Mouse (Mus musculus) left cerebral cortex, postnatal 25 days (tissue): Measurements from ENCODE around the gene Rnf166. TPM values are rescaled to one million over a fixed set of nuclear protein-coding genes. Genes with fewer than 3 reads are reported as not detected.
A peak's percentile ranks its signal among the peaks of the same experiment; 100 is the strongest.

Experiments used
- DNase-seq, 2 experiments: peaks; one replicate each; pipeline ENCODE4 v3.0.0; 2022; ENCODE audit warnings: low spot score in 2 of 2, mixed read lengths in 1 of 2
- intact Hi-C: fragments of 180-260 bp; cut with DNase I; formaldehyde crosslinking; loops from one replicate; pipeline ENCODE4 v1.15.1; 2025
- total RNA-seq, 2 experiments: library from RNA; stranded (reverse); gene quantifications; 2 replicates each; pipeline ENCODE4 v1.2.3; 2021

Rnf166 gene
- total RNA-seq: 10 to 100 TPM; 33.7 to 41.6 TPM

DNA sequence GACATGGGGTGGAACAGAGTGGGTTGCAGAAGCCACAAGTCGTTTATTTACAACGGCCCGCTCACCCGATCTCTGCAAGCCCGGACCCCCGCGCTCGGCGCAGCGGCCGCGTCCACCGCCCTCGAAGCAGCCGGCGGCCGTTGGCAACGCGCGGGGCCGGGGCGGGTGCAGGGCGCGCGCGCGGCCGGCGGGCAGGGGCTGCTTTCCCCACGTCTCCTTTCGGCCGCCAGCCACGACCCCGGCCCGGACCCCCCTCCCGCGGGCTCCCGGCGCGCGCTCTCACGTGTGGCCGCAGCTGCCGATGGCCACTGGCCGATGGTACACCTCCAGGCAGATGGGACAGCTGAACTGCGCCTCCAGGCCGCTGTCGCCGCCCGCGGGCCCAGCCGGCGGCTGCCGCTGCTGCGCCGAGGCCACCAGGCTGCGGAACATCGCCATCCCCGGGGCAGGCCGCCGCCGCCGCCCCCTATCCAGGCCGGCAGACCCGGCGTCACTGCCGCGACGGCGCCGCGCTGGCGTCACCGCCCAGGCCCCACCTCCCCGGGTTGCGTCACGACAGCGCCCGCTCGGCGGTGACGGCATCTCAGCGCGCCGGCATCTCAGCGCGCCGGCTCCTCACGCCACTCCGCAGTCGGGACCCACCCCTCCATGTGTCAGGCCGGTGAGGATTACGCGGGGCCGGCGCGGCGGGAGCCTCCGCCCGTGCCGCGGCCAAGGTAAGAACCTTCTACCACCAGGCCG, at the start of gene Rnf166, which contains the start of gene Ctu2:
Gene Rnf166, minus strand, starts transcription at position 485 of the 741 bp plus-strand sequence.
Gene Ctu2, plus strand, starts transcription at position 564 of the 741 bp plus-strand sequence.
- intact Hi-C loops: loop anchor here (2.0 kb wide), 3 partner anchors 15 to 99 kb away; partner anchors contain the start of genes Mvd, Snai3 and Zc3h18
- DNase-seq: peak; percentile 93 to 95

- DNase-seq: no peak
- intact Hi-C loops: no loop called here
These were observed 49.1 kb upstream of the Rnf166 start for GRCm38 (mm10) chr8:122525004-122525403.

DNA sequence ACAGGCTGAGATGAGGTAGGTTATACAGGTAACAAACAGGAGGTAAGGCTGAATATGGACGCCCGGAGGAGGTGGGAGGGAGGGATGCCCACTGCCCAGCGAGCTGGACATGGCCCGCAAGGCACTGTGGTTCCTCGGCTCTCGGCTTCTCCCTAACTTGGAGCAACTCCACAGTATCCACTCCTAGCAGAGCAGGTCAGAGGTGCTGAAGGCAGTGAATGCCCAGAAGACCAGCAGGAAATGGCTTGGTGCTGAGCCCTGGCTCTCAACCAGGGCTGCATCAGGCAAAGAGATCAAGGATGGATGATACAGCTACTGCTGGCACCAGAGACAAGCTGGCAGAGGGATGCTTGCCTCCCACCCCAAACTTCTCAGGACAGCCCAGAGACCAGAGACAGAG, 48.6 kb upstream of the Rnf166 start:
- DNase-seq: no peak
- intact Hi-C loops: no loop called here

DNA sequence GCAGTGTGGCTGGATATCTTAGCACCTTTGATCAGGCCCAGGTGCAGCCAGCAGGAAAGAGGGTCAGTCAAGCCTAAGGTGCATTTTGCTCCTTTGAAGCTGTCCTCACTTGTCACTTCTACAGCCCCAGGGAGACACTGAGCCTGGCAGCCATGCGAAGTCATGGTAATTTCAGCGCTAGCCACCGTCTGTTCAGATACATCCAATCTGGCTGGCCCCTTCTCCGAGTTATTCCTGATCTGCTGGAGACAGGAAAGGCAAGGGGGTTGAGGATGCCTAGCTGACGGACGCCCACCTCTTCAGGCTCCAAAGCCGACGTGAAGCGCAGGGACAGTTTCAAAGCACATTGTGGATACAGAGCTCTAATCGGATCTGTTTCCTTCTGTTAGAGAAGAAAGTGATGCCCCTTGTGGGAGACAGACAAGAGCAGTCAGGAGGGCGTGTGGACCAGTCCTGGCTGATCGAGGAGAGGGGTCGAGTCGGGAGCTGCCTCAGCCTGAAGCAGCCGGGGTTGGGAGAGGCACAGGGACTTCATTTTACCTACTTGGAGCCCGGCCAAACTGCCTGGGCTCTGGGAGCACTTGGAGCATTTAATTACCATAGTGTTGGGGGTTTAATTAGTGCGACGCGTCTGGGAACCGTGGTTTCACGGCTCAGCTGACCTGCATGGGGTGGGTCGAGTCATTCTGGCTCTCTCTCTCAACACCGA, 47.9 kb upstream of the Rnf166 start:
- peak; percentile 23 to 73 for DNase-seq
- intact Hi-C loops: no loop called here

DNA sequence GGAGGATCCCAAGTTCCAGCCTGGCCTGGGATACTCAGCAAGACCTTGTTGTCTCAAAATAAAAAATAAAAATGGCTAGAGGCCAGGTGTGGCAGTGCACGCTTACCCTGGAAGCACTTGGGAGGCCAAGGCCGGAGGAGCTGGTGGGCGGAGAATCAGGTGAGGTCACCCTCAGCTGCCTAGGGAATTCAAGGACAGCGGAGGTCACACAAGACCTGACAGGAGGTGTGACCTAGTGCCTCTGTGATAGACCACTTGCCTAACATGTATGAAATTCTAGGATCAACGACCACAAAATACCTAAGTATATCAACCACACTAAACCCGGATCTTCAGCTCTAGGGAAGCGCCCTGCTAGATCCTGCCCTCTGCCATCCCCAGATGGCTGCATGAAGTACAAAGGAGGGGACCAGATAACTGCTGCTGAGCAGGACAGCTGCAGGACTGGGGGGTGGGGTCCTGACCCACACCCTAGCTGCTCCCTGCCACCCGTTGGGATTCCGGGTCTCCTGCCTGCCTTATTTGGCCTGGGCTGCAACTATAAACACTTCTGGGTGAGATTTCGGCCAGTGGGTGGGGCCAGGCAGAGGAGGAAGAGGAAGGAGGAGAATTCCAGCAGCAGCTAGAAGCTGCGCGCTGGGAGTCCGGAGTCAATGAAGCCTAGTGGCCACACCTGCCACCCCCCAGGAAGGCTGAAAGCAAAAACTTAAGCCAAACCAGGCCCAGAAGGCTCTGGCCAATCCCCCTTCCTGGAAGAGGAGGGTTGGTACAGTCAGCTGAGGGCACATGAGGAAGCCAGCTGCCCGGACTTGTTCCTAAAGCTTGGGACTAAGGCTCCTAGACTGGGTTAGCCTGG, 47.2 kb upstream of the Rnf166 start:
- no peak for DNase-seq
- intact Hi-C loops: no loop called here

DNA sequence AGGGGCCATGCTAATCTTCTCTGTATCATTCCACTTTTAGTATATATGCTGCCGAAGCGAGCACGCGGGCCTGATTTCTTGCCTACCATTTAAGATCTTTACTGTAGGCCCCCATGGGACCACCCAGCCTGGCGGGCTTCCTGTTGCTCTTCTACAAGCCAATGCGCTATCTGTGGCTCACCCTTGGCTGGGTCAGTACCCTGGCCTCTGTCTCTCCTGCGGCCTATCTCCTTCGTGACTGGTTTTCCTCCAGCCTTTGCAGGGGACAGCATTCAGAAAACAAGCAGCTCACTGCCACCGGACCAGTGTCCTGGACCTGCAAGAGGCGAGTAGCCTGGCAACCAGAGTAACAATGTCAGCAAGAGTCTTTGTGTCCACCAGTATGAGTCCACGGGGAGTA, 44.7 kb upstream of the Rnf166 start:
- DNase-seq: no peak
- intact Hi-C loops: no loop called here

GRCm38 (mm10) chr8:122517541-122518190, 41.8 kb upstream of the Rnf166 start:
- no peak for DNase-seq
- intact Hi-C loops: no loop called here

GRCm38 (mm10) chr8:122515699-122516098, 39.8 kb upstream of the Rnf166 start:
- DNase-seq: no peak
- intact Hi-C loops: no loop called here

- intact Hi-C loops: no loop called here
These were observed 36.5 kb upstream of the Rnf166 start for GRCm38 (mm10) chr8:122512392-122512791.

GRCm38 (mm10) chr8:122511552-122511951, 35.7 kb upstream of the Rnf166 start:
- intact Hi-C loops: no loop called here
- no peak for DNase-seq

More at GRCm38 (mm10) chr8:122512392-122512791, 36.5 kb upstream of the Rnf166 start:
- no peak for DNase-seq

DNA sequence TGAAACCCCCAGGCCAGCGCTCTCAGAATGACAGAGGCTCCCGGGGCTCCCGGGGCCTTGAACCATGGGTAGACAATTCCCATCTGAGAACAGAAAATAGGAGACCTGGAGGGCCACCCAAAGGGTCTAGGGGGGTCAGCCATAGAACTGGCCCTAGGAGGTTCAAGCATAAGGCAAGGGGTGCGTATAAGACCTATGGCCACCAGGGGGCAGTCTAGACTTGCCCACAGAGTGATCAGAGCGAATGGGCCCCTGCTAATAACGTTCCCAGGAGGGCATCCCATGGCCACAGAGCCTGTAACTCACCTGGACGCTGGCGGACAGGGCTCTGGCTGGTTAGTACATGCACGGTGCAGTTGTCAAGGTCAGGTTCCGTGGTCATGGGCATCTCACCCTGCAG, 25.0 kb upstream of the Rnf166 start:
- peak; percentile 69 to 70 for DNase-seq
- intact Hi-C loops: loop anchor here (1.0 to 5.0 kb wide), 2 partner anchors 50 to 106 kb away; partner anchors contain the start of gene Piezo1

- intact Hi-C loops: loop anchor here (5.0 kb wide), 1 partner anchor 334 kb away; no protein-coding TSS in a partner anchor
- no peak for DNase-seq
These were observed 22.0 kb upstream of the Rnf166 start for GRCm38 (mm10) chr8:122497912-122498311.

- no peak for DNase-seq
- intact Hi-C loops: loop anchor here (5.0 kb wide), 1 partner anchor 335 kb away; no protein-coding TSS in a partner anchor
These were observed 21.3 kb upstream of the Rnf166 start for GRCm38 (mm10) chr8:122497016-122497734.

DNA sequence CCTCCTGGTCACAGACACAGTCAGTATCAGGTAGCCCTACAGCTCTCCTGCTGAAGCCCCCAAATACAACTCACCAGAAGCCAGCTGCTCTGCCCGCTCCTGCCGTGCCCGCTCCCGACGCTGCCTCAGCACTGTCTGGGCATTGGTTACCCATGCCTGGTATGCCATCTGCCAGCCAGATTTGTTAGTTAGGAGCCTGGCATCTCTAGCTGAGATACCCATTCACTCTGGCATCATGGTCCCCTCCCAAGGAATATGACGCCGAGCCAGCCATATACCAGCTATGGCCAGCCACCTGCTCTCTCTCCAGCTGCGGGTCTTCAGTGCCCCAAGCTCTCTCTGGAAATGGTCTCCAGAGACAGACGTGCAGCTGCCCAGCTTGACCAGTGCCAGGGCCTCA, 12.5 kb upstream of the Rnf166 start:
- no peak for DNase-seq
- intact Hi-C loops: no loop called here

DNA sequence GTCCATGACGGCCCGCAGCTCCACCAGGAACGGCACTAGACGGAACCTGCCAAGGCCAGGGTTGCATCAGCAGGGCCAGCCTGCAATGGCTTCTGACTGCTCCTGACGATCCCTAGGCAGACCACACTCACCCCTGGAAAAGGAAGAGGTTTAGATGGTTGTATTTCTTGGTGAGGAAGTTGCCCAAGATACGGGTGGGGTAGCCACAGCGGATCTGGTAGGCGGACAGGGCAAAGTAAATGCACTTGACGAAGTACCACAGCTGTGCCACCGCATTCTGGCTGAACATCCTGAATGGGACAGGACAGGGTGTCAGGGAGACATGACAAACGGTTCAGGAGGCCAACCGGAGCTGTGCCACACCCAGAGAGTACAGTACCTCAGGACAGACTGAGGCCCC, 9.0 kb upstream of the Rnf166 start:
- no peak for DNase-seq
- intact Hi-C loops: no loop called here

DNA sequence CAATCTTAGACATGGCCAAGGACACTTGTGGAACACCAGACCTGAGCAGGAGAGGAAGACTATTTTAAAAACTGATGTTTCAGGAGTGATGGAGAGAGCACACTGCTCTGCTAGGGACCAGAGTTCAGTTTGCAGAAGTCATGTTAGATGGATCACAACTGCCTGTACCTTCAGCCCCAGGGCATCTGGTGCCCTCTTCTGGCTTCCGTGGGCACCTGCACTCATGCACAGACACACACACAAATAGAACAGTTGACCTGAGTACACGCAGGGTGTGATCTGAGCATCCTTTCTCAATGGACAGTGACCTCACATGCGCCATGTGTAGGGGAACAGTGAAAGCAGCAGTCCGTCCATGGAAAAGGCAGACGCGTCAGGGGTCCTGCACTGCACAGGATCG, 8.0 kb upstream of the Rnf166 start:
- no peak for DNase-seq
- intact Hi-C loops: no loop called here

DNA sequence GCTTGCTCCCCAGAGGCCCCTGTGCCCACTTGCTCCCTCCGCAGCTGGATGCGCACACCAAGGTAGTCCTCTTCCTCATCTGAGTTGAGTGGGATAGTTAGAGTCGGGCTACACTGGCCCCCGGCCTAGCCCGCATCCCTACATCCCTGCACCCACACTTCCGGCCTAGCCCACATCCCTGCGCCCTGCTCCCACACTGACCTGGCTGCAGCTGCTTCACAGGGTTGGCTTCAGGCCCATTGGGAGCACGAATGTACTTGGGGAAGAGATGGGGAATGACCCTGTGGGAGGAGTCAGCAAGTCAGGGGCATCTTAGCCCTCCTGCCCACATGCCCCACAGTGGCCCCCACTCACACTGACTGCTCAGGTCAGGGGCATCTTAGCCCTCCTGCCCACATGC, 6.6 kb upstream of the Rnf166 start:
- DNase-seq: no peak
- intact Hi-C loops: no loop called here

DNA sequence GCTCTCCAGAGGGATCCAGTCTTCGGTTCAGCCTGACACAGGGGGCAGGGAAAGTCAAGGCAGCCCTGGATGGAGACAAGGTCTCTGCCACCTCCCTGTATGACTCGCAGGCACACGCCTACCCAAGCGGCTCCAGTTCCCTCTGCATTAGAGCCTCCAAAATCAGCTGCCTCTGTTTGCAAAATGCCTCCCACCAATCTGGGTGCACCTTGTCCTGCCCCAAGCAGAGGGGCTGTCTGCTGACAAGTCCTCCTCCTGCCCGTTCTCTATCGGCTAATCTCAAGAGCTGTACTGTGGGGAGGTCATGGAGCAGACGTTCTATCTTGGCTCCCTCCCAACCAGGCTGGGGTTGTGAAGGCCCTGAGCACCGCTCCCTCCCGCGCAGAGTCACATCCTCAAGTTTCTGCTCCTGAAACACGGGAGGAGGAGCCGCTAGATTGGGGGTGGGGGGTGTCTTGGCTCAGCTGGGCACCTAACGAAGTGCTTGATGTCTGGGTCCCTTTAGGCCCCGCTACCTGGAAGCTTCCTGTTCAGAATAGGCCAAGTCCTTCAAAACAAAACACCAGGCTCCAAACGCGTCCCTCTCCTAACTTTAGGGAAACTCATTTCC, 808 bp downstream of the Rnf166 start:
- peak in 1 of 2 experiments; percentile 40 for DNase-seq
- intact Hi-C loops: loop anchor here (2.0 kb wide), 1 partner anchor 14 kb away; the partner anchor contains the start of gene Snai3
